Mouse (Mus musculus) ES-E14 (cell line): ENCODE results near the gene Hscb.

Source experiments
- CHD2 ChIP-seq: IDR thresholded peaks from 2 replicates; pipeline ENCODE4 v1.6.1; 2014; ENCODE audit warnings: mild to moderate bottlenecking, low read depth, low read length, inconsistent platforms
- HCFC1 ChIP-seq: IDR thresholded peaks from 2 replicates; pipeline ENCODE4 v1.6.1; 2012; ENCODE audit warnings: low read length, inconsistent platforms, borderline replicate concordance; ENCODE audit not compliant: insufficient read depth
- MAFK ChIP-seq: IDR thresholded peaks from 2 replicates; pipeline ENCODE4 v1.6.1; 2014; ENCODE audit warnings: mild to moderate bottlenecking, low read depth, low read length, inconsistent platforms; ENCODE audit not compliant: insufficient read depth
- ZNF384 ChIP-seq: IDR thresholded peaks from 2 replicates; pipeline ENCODE4 v1.6.1; 2012; ENCODE audit warnings: low read depth, low read length, inconsistent platforms

GRCm38 (mm10) chr5:110786081-110786835 is 53.3 kb downstream of the Hscb start:
- TF ChIP-seq ZNF384 (no peak), MAFK (no peak), HCFC1 (no peak), CHD2 (no peak)
